Mouse (Mus musculus): ENCODE results near the gene Blm. TPM values are rescaled to one million over a fixed set of nuclear protein-coding genes. Genes with fewer than 3 reads are reported as not detected.

Blm gene
- polyA plus RNA-seq, 1 experiment from 2014 or later = 7.4 TPM

- no peaks in the 10 kb centered on the region for H3K9me3 ChIP-seq (replicated peaks)
- H3K36me3 ChIP-seq = no peaks in the 10 kb centered on the region
- no peak overlapping the region for H3K9ac ChIP-seq (replicated peaks)
- no peak overlapping the region for H3K4me2 ChIP-seq
- no peaks in the 10 kb centered on the region for H3K27me3 ChIP-seq (replicated peaks)
- H3K27ac ChIP-seq (replicated peaks) = no peak overlapping the region
- no peaks in the 10 kb centered on the region for H3K4me1 ChIP-seq
- ATAC-seq (ENCODE audit: low FRiP score) = no peak
- WGBS = 51% methylated on average over 6 of the region's 6 CpGs
- no peak overlapping the region for H3K4me3 ChIP-seq (replicated peaks)
Measured at GRCm38 (mm10) chr7:80445492-80445891, 89.4 kb downstream of the Blm start.

GRCm38 (mm10) chr7:80444401-80445249 lies 90.3 kb downstream of the Blm start:
- Histone ChIP-seq H3K9me3 (replicated peaks) (no peaks in the 10 kb centered on the region), H3K4me3 (replicated peaks) (no peak overlapping the region), H3K27ac (replicated peaks) (no peak overlapping the region), H3K4me2 (no peak overlapping the region), H3K27me3 (replicated peaks) (no peaks in the 10 kb centered on the region), H3K4me1 (no peaks in the 10 kb centered on the region), H3K36me3 (no peaks in the 10 kb centered on the region), H3K9ac (replicated peaks) (no peak overlapping the region)
- WGBS = 73% methylated on average over 17 of the region's 17 CpGs
- no peak for ATAC-seq (ENCODE audit: low FRiP score)

GRCm38 (mm10) chr7:80443124-80443523 lies 91.8 kb downstream of the Blm start:
- H3K9ac ChIP-seq (replicated peaks) = no peak overlapping the region
- H3K27me3 ChIP-seq (replicated peaks) = no peaks in the 10 kb centered on the region
- ATAC-seq (ENCODE audit: low FRiP score) = no peak
- no peak overlapping the region for H3K4me2 ChIP-seq
- H3K27ac ChIP-seq (replicated peaks) = no peak overlapping the region
- peaks cover 6% of the 10 kb centered on the region; the same call in 1 of the 2 replicates for H3K4me1 ChIP-seq
- H3K4me3 ChIP-seq (replicated peaks) = no peak overlapping the region
- 72% methylated on average over 3 of the region's 3 CpGs for WGBS
- no peaks in the 10 kb centered on the region for H3K36me3 ChIP-seq
- no peaks in the 10 kb centered on the region for H3K9me3 ChIP-seq (replicated peaks)

GRCm38 (mm10) chr7:80441986-80442904 lies 92.7 kb downstream of the Blm start:
- H3K36me3 ChIP-seq = no peaks in the 10 kb centered on the region
- WGBS = 49% methylated on average over 11 of the region's 11 CpGs

GRCm38 (mm10) chr7:80440685-80441084 lies 94.2 kb downstream of the Blm start:
- Histone ChIP-seq H3K9ac (replicated peaks) (no peak overlapping the region), H3K27me3 (replicated peaks) (no peaks in the 10 kb centered on the region), H3K4me3 (replicated peaks) (no peak overlapping the region), H3K9me3 (replicated peaks) (no peaks in the 10 kb centered on the region), H3K36me3 (no peaks in the 10 kb centered on the region), H3K4me2 (no peak overlapping the region), H3K4me1 (peaks cover 6% of the 10 kb centered on the region; the same call in 1 of the 2 replicates), H3K27ac (replicated peaks) (no peak overlapping the region)
- no peak for ATAC-seq (ENCODE audit: low FRiP score)
- WGBS = 61% methylated on average over 4 of the region's 4 CpGs

More at GRCm38 (mm10) chr7:80441986-80442904, 92.7 kb downstream of the Blm start:
- H3K27ac ChIP-seq (replicated peaks) = no peak overlapping the region
- no peak overlapping the region for H3K9ac ChIP-seq (replicated peaks)
- H3K4me1 ChIP-seq = peaks cover 6% of the 10 kb centered on the region; the same call in 1 of the 2 replicates
- no peak overlapping the region for H3K4me2 ChIP-seq
- no peaks in the 10 kb centered on the region for H3K27me3 ChIP-seq (replicated peaks)
- H3K9me3 ChIP-seq (replicated peaks) = no peaks in the 10 kb centered on the region
- no peak overlapping the region for H3K4me3 ChIP-seq (replicated peaks)
- no peak for ATAC-seq (ENCODE audit: low FRiP score)

- H3K9me3 ChIP-seq (replicated peaks) = no peaks in the 10 kb centered on the region
- H3K36me3 ChIP-seq = no peaks in the 10 kb centered on the region
- no peak overlapping the region for H3K9ac ChIP-seq (replicated peaks)
- H3K27ac ChIP-seq (replicated peaks) = no peak overlapping the region
- no peak overlapping the region for H3K4me2 ChIP-seq
- no peak overlapping the region for H3K4me3 ChIP-seq (replicated peaks)
- ATAC-seq (ENCODE audit: low FRiP score) = no peak
- 72% methylated on average over 10 of the region's 10 CpGs for WGBS
- H3K4me1 ChIP-seq = peaks cover 6% of the 10 kb centered on the region; the same call in 1 of the 2 replicates
- H3K27me3 ChIP-seq (replicated peaks) = no peaks in the 10 kb centered on the region
Measured at GRCm38 (mm10) chr7:80439789-80440488, 95.0 kb downstream of the Blm start.

- 32% methylated on average over 15 of the region's 15 CpGs for WGBS
- Histone ChIP-seq H3K27me3 (replicated peaks) (no peaks in the 10 kb centered on the region), H3K9ac (replicated peaks) (no peak overlapping the region), H3K27ac (replicated peaks) (no peak overlapping the region), H3K4me1 (peaks cover 6% of the 10 kb centered on the region; the same call in 1 of the 2 replicates), H3K4me3 (replicated peaks) (no peak overlapping the region), H3K9me3 (replicated peaks) (no peaks in the 10 kb centered on the region), H3K4me2 (peak overlapping the region; percentile 19; the same call in 1 of the 2 replicates), H3K36me3 (no peaks in the 10 kb centered on the region)
- ATAC-seq (ENCODE audit: low FRiP score) = no peak
Measured at GRCm38 (mm10) chr7:80439032-80439760, 95.7 kb downstream of the Blm start.

GRCm38 (mm10) chr7:80436571-80436970 lies 98.3 kb downstream of the Blm start:
- H3K36me3 ChIP-seq = no peaks in the 10 kb centered on the region
- peaks cover 6% of the 10 kb centered on the region; the same call in 1 of the 2 replicates for H3K4me1 ChIP-seq
- no peak overlapping the region for H3K27ac ChIP-seq (replicated peaks)
- H3K9me3 ChIP-seq (replicated peaks) = no peaks in the 10 kb centered on the region
- 89% methylated on average over 7 of the region's 7 CpGs for WGBS
- H3K4me3 ChIP-seq (replicated peaks) = no peak overlapping the region
- no peak overlapping the region for H3K4me2 ChIP-seq
- no peak for ATAC-seq (ENCODE audit: low FRiP score)
- H3K9ac ChIP-seq (replicated peaks) = no peak overlapping the region
- no peaks in the 10 kb centered on the region for H3K27me3 ChIP-seq (replicated peaks)

GRCm38 (mm10) chr7:80435594-80435993 lies 99.3 kb downstream of the Blm start:
- no peak overlapping the region for H3K9ac ChIP-seq (replicated peaks)
- no peak overlapping the region for H3K27ac ChIP-seq (replicated peaks)
- no peak overlapping the region for H3K4me2 ChIP-seq
- 85% methylated on average over 3 of the region's 3 CpGs for WGBS
- peaks cover 6% of the 10 kb centered on the region; the same call in 1 of the 2 replicates for H3K4me1 ChIP-seq
- ATAC-seq (ENCODE audit: low FRiP score) = no peak
- H3K36me3 ChIP-seq = no peaks in the 10 kb centered on the region
- H3K9me3 ChIP-seq (replicated peaks) = no peaks in the 10 kb centered on the region
- H3K4me3 ChIP-seq (replicated peaks) = no peak overlapping the region
- H3K27me3 ChIP-seq (replicated peaks) = no peaks in the 10 kb centered on the region

- Histone ChIP-seq H3K4me3 (replicated peaks) (no peak overlapping the region), H3K9ac (replicated peaks) (no peak overlapping the region), H3K4me2 (no peak overlapping the region), H3K4me1 (no peaks in the 10 kb centered on the region), H3K36me3 (no peaks in the 10 kb centered on the region), H3K27me3 (replicated peaks) (no peaks in the 10 kb centered on the region), H3K9me3 (replicated peaks) (no peaks in the 10 kb centered on the region), H3K27ac (replicated peaks) (no peak overlapping the region)
- 90% methylated on average over 12 of the region's 12 CpGs for WGBS
- ATAC-seq (ENCODE audit: low FRiP score) = no peak
Measured at GRCm38 (mm10) chr7:80429661-80430060, 105.3 kb downstream of the Blm start.

- Histone ChIP-seq H3K9me3 (replicated peaks) (no peaks in the 10 kb centered on the region), H3K27me3 (replicated peaks) (no peaks in the 10 kb centered on the region), H3K4me1 (peaks cover 4% of the 10 kb centered on the region; the same call in 1 of the 2 replicates), H3K4me3 (replicated peaks) (no peak overlapping the region), H3K36me3 (no peaks in the 10 kb centered on the region), H3K4me2 (no peak overlapping the region), H3K9ac (replicated peaks) (no peak overlapping the region), H3K27ac (replicated peaks) (no peak overlapping the region)
- WGBS = 82% methylated on average over 5 of the region's 5 CpGs
- ATAC-seq (ENCODE audit: low FRiP score) = no peak
Measured at GRCm38 (mm10) chr7:80427730-80428129, 107.2 kb downstream of the Blm start.
